Mouse (Mus musculus): ENCODE data around the gene Comp. TPM values are rescaled to one million over a fixed set of nuclear protein-coding genes. Genes with fewer than 3 reads are reported as not detected.

The Comp gene
- total RNA-seq, 2 experiments from 2014 or later: 5.9 to 14.7 TPM

Other genes starting within 250 kb of the Comp start
- 1 to 10 TPM; 3.9 to 4.3 TPM for gene Nr2c2ap, start 242.2 kb upstream of the Comp start, total RNA-seq (2021)
- gene Rfxank, start 234.4 kb upstream of the Comp start, total RNA-seq (2021): 1 to 10 TPM; 7.3 to 7.7 TPM
- gene Borcs8, start 234.1 kb upstream of the Comp start, total RNA-seq (2021): 10 to 100 TPM; 14.6 to 16.6 TPM
- gene Mef2b, start 233.8 kb upstream of the Comp start, total RNA-seq (2021): under 1 TPM; 0.21 to 0.23 TPM
- gene Tmem161a, start 201.2 kb upstream of the Comp start, total RNA-seq (2021): 10 to 100 TPM; 68.1 to 72.3 TPM
- gene Slc25a42, start 161.3 kb upstream of the Comp start, total RNA-seq (2021): 10 to 100 TPM; 30.0 to 39.2 TPM
- 10 to 100 TPM; 43.1 to 45.0 TPM for gene Sugp2, start 139.3 kb upstream of the Comp start, total RNA-seq (2021)
- 1 to 10 TPM; 7.6 to 8.2 TPM for gene Armc6, start 139.1 kb upstream of the Comp start, total RNA-seq (2021)
- 1 to 10 TPM; 3.0 to 4.7 TPM for gene Homer3, start 90.7 kb upstream of the Comp start, total RNA-seq (2021)
- gene Ddx49, start 71.1 kb upstream of the Comp start, total RNA-seq (2021): 10 to 100 TPM; 26.9 to 30.7 TPM
- 100 to 1,000 TPM; 113 to 119 TPM for gene Cope, start 71.0 kb upstream of the Comp start, total RNA-seq (2021)
- 10 to 100 TPM; 13.8 to 15.8 TPM for gene Cers1, start 57.8 kb upstream of the Comp start, total RNA-seq (2021)
- 1 to 10 TPM in 1 of 2 experiments, under 1 TPM in 1; 0.72 to 2.5 TPM for gene Gdf1, start 43.7 kb upstream of the Comp start, total RNA-seq (2021)
- gene Upf1, start 20.3 kb upstream of the Comp start, total RNA-seq (2021): 10 to 100 TPM; 28.9 to 29.5 TPM
- 1 to 10 TPM; 6.1 to 6.4 TPM for gene Crtc1, start 66.0 kb downstream of the Comp start, total RNA-seq (2021)
- gene Klhl26, start 103.4 kb downstream of the Comp start, total RNA-seq (2021): 1 to 10 TPM; 4.9 to 6.1 TPM
- gene Tmem59l, start 113.8 kb downstream of the Comp start, total RNA-seq (2021): not detected
- 1 to 10 TPM; 1.7 to 3.8 TPM for gene Crlf1, start 119.6 kb downstream of the Comp start, total RNA-seq (2021)
- gene Rex1bd, start 133.2 kb downstream of the Comp start, total RNA-seq (2021): 100 to 1,000 TPM; 112 to 120 TPM
- gene Uba52, start 137.2 kb downstream of the Comp start, total RNA-seq (2021): 100 to 1,000 TPM; 785 to 797 TPM
- 100 to 1,000 TPM; 100 to 104 TPM for gene Fkbp8, start 154.2 kb downstream of the Comp start, total RNA-seq (2021)
- gene Kxd1, start 154.4 kb downstream of the Comp start, total RNA-seq (2021): 10 to 100 TPM; 70.9 to 71.9 TPM
- gene Ell, start 165.9 kb downstream of the Comp start, total RNA-seq (2021): 10 to 100 TPM in 1 of 2 experiments, 1 to 10 TPM in 1; 8.1 to 19.3 TPM
- 10 to 100 TPM in 1 of 2 experiments, 1 to 10 TPM in 1; 4.7 to 10.3 TPM for gene Isyna1, start 220.8 kb downstream of the Comp start, total RNA-seq (2021)
- 10 to 100 TPM; 15.4 to 20.0 TPM for gene Ssbp4, start 235.3 kb downstream of the Comp start, total RNA-seq (2021)
- under 1 TPM; 0.54 to 0.56 TPM for gene Lrrc25, start 242.6 kb downstream of the Comp start, total RNA-seq (2021)

All from gastrocnemius, postnatal 25 days (tissue).